Mouse (Mus musculus): ENCODE data around the gene Grid1. TPM values are rescaled to one million over a fixed set of nuclear protein-coding genes. Genes with fewer than 3 reads are reported as not detected.

Gene Grid1
- polyA plus RNA-seq, 1 experiment: 0.19 TPM

- no peak for DNase-seq
- 89% methylated on average over 1 of the region's 1 CpGs for WGBS
- TF ChIP-seq POLR2A (IDR thresholded peaks at IDR 0.05; ENCODE audit: control insufficient read depth, extremely low read depth, insufficient read depth, low read length, poor library complexity) (no peak), CTCF (IDR thresholded peaks at IDR 0.05; ENCODE audit: borderline replicate concordance, control insufficient read depth, extremely low read depth, insufficient read depth, low read length, poor library complexity) (no peak)
Observed at GRCm38 (mm10) chr14:35326306-35326705, 506.4 kb downstream of the Grid1 start.

GRCm38 (mm10) chr14:35336561-35336960 is 516.7 kb downstream of the Grid1 start:
- no peaks in the 10 kb centered on the region for H3K4me1 ChIP-seq (replicated peaks; ENCODE audit: control insufficient read depth, insufficient read depth, low read length)
- no peak overlapping the region for H3K27ac ChIP-seq (ENCODE audit: control insufficient read depth, insufficient read depth, low read length)
- H3K4me3 ChIP-seq (ENCODE audit: control insufficient read depth, insufficient read depth, low read length): no peak overlapping the region
- H3K27me3 ChIP-seq (ENCODE audit: control insufficient read depth, insufficient read depth, low read length): no peaks in the 10 kb centered on the region
- no peak for TF ChIP-seq POLR2A (IDR thresholded peaks at IDR 0.05; ENCODE audit: control insufficient read depth, extremely low read depth, insufficient read depth, low read length, poor library complexity)
- TF ChIP-seq CTCF (IDR thresholded peaks at IDR 0.05; ENCODE audit: borderline replicate concordance, control insufficient read depth, extremely low read depth, insufficient read depth, low read length, poor library complexity): no peak
- no peaks in the 10 kb centered on the region for H3K36me3 ChIP-seq (ENCODE audit: control insufficient read depth, insufficient read depth, low read length)
- no peak for DNase-seq
- whole genome bisulfite sequencing: 95% methylated on average over 3 of the region's 3 CpGs

More at GRCm38 (mm10) chr14:35326306-35326705, 506.4 kb downstream of the Grid1 start:
- Histone ChIP-seq H3K36me3 (ENCODE audit: control insufficient read depth, insufficient read depth, low read length) (no peaks in the 10 kb centered on the region), H3K4me3 (ENCODE audit: control insufficient read depth, insufficient read depth, low read length) (no peak overlapping the region), H3K4me1 (replicated peaks; ENCODE audit: control insufficient read depth, insufficient read depth, low read length) (no peaks in the 10 kb centered on the region), H3K27ac (ENCODE audit: control insufficient read depth, insufficient read depth, low read length) (no peak overlapping the region), H3K27me3 (ENCODE audit: control insufficient read depth, insufficient read depth, low read length) (no peaks in the 10 kb centered on the region)

GRCm38 (mm10) chr14:35356011-35356410 is 536.1 kb downstream of the Grid1 start:
- Histone ChIP-seq H3K4me1 (replicated peaks; ENCODE audit: control insufficient read depth, insufficient read depth, low read length) (no peaks in the 10 kb centered on the region), H3K4me3 (ENCODE audit: control insufficient read depth, insufficient read depth, low read length) (no peak overlapping the region), H3K36me3 (ENCODE audit: control insufficient read depth, insufficient read depth, low read length) (no peaks in the 10 kb centered on the region), H3K27ac (ENCODE audit: control insufficient read depth, insufficient read depth, low read length) (no peak overlapping the region), H3K27me3 (ENCODE audit: control insufficient read depth, insufficient read depth, low read length) (no peaks in the 10 kb centered on the region)
- 76% methylated on average over 3 of the region's 3 CpGs for WGBS
- TF ChIP-seq CTCF (IDR thresholded peaks at IDR 0.05; ENCODE audit: borderline replicate concordance, control insufficient read depth, extremely low read depth, insufficient read depth, low read length, poor library complexity): no peak
- TF ChIP-seq POLR2A (IDR thresholded peaks at IDR 0.05; ENCODE audit: control insufficient read depth, extremely low read depth, insufficient read depth, low read length, poor library complexity): no peak
- no peak for DNase-seq

DNA sequence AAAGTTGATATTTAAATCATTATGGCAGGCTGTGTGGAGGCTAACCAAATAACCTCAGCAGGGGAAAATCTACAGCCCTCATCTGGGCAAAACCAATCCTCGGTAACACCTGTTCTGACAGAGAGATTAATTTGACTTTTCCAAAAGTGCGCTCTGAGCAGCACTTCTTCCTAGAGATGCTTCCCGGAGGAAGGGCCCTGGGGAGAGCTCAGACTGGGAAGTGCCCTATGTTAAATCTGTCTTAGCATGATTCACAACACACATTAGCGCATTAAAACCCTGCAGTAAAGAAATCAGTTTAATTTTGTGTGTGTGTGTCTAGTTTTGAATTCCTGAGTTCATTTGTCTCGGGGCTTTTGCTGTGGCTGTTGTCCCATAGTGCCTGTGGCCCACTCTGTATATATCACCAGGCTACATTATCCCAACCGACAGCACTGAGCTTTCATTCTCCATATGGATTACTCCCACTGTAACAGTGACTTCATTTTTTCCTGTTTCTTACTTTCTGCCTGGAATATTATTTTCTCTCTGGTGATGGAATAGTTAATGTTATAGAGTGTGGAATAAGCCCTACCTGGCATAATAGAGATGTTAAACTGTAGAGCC is 536.7 kb downstream of the Grid1 start:
- DNase-seq: no peak
- TF ChIP-seq CTCF (IDR thresholded peaks at IDR 0.05; ENCODE audit: borderline replicate concordance, control insufficient read depth, extremely low read depth, insufficient read depth, low read length, poor library complexity) (no peak), POLR2A (IDR thresholded peaks at IDR 0.05; ENCODE audit: control insufficient read depth, extremely low read depth, insufficient read depth, low read length, poor library complexity) (no peak)
- Histone ChIP-seq H3K4me3 (ENCODE audit: control insufficient read depth, insufficient read depth, low read length) (no peak overlapping the region), H3K27ac (ENCODE audit: control insufficient read depth, insufficient read depth, low read length) (no peak overlapping the region), H3K4me1 (replicated peaks; ENCODE audit: control insufficient read depth, insufficient read depth, low read length) (no peaks in the 10 kb centered on the region), H3K36me3 (ENCODE audit: control insufficient read depth, insufficient read depth, low read length) (no peaks in the 10 kb centered on the region), H3K27me3 (ENCODE audit: control insufficient read depth, insufficient read depth, low read length) (no peaks in the 10 kb centered on the region)
- WGBS: 88% methylated on average over 6 of the region's 6 CpGs

GRCm38 (mm10) chr14:35358136-35358821 is 538.4 kb downstream of the Grid1 start:
- TF ChIP-seq CTCF (IDR thresholded peaks at IDR 0.05; ENCODE audit: borderline replicate concordance, control insufficient read depth, extremely low read depth, insufficient read depth, low read length, poor library complexity) (no peak), POLR2A (IDR thresholded peaks at IDR 0.05; ENCODE audit: control insufficient read depth, extremely low read depth, insufficient read depth, low read length, poor library complexity) (no peak)
- DNase-seq: no peak
- no peaks in the 10 kb centered on the region for H3K27me3 ChIP-seq (ENCODE audit: control insufficient read depth, insufficient read depth, low read length)

DNA sequence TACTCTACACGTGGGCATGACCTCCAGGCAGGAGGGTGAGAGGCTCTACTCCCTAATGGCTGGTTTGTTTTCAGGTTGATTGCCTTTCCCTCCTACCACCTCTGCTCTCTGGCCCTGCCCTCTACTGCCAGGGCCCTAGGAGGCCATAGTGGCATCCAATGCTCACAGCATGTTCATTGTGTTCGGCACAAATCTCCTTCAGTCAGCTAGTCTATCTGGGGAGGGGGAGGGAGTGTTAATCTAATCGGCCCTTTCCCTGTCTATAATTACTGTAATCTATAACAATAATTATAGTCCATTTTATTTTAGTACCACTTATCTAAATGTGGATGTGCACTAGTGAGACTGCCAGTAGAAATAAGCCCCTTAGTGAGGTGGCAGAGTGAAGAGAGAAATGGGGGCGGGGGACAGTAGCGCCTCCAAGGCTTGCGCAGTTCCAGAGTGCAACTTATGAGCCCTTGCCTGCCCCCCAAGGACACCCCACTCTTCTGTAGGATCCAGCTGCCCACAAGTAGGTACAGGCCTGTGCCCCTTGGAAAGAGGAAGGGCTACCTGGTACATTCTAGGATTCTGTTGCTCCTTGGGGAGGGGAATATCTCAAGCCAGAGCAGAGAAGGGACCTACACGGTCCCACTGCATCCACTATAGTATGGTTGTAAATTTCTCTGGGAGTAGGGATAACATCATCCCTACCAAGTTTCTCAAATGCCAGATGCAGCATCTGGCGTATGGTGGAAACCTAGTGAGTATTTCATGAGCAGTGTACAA is 545.5 kb downstream of the Grid1 start:
- Histone ChIP-seq H3K27me3 (ENCODE audit: control insufficient read depth, insufficient read depth, low read length) (no peaks in the 10 kb centered on the region), H3K36me3 (ENCODE audit: control insufficient read depth, insufficient read depth, low read length) (no peaks in the 10 kb centered on the region), H3K4me3 (ENCODE audit: control insufficient read depth, insufficient read depth, low read length) (no peak overlapping the region), H3K4me1 (replicated peaks; ENCODE audit: control insufficient read depth, insufficient read depth, low read length) (no peaks in the 10 kb centered on the region), H3K27ac (ENCODE audit: control insufficient read depth, insufficient read depth, low read length) (no peak overlapping the region)
- TF ChIP-seq POLR2A (IDR thresholded peaks at IDR 0.05; ENCODE audit: control insufficient read depth, extremely low read depth, insufficient read depth, low read length, poor library complexity) (no peak), CTCF (IDR thresholded peaks at IDR 0.05; ENCODE audit: borderline replicate concordance, control insufficient read depth, extremely low read depth, insufficient read depth, low read length, poor library complexity) (no peak)
- no peak for DNase-seq
- 84% methylated on average over 8 of the region's 8 CpGs for WGBS

More at GRCm38 (mm10) chr14:35358136-35358821, 538.4 kb downstream of the Grid1 start:
- Histone ChIP-seq H3K36me3 (ENCODE audit: control insufficient read depth, insufficient read depth, low read length) (no peaks in the 10 kb centered on the region), H3K27ac (ENCODE audit: control insufficient read depth, insufficient read depth, low read length) (no peak overlapping the region), H3K4me1 (replicated peaks; ENCODE audit: control insufficient read depth, insufficient read depth, low read length) (no peaks in the 10 kb centered on the region), H3K4me3 (ENCODE audit: control insufficient read depth, insufficient read depth, low read length) (no peak overlapping the region)
- WGBS: 51% methylated on average over 7 of the region's 7 CpGs
